Mouse (Mus musculus) ovary, postnatal 14 days (tissue): ENCODE measurements around the gene Gale.
"Not testable (repeated sequence)": the region's sequence is repeated elsewhere in the genome, so short reads cannot be mapped to it uniquely, and the experiment has no call there.

Experiments used
- DNase-seq: peaks from one replicate; pipeline ENCODE4 v3.0.0; 2022; ENCODE audit warnings: low spot score

The Gale gene

GRCm38 (mm10) chr4:135963457-135964193 is at the start of gene Gale:
Gene Gale (plus strand): TSS chr4:135963727.
- DNase-seq, result peak; percentile 83

- DNase-seq, result no peak
These were observed 44.8 kb upstream of the Gale start for GRCm38 (mm10) chr4:135918635-135919279.

GRCm38 (mm10) chr4:135919280-135919639 is 44.3 kb upstream of the Gale start:
- DNase-seq, result no peak

GRCm38 (mm10) chr4:135920304-135921241 is 43.0 kb upstream of the Gale start, which contains the start of gene Fuca1:
Gene Fuca1 (plus strand): TSS chr4:135920735.
- DNase-seq, result peak; percentile 95

- DNase-seq, result peak; percentile 25
These were observed 42.0 kb upstream of the Gale start for GRCm38 (mm10) chr4:135921257-135922120.

GRCm38 (mm10) chr4:135922190-135922589 is 41.3 kb upstream of the Gale start:
- no peak for DNase-seq

GRCm38 (mm10) chr4:135924418-135924817 is 39.1 kb upstream of the Gale start:
- DNase-seq, result no peak

- DNase-seq, result no peak
These were observed 38.2 kb upstream of the Gale start for GRCm38 (mm10) chr4:135925341-135925740.

GRCm38 (mm10) chr4:135926195-135926808 is 37.2 kb upstream of the Gale start:
- DNase-seq, result no peak

- DNase-seq, result no peak
These were observed 36.7 kb upstream of the Gale start for GRCm38 (mm10) chr4:135926861-135927260.

GRCm38 (mm10) chr4:135928376-135928775 is 35.2 kb upstream of the Gale start:
- no peak for DNase-seq

- no peak for DNase-seq
These were observed 34.1 kb upstream of the Gale start for GRCm38 (mm10) chr4:135929405-135929804.

GRCm38 (mm10) chr4:135929828-135930227 is 33.7 kb upstream of the Gale start:
- no peak for DNase-seq

GRCm38 (mm10) chr4:135930239-135930638 is 33.3 kb upstream of the Gale start:
- DNase-seq, result no peak

GRCm38 (mm10) chr4:135931832-135932231 is 31.7 kb upstream of the Gale start:
- no peak for DNase-seq

GRCm38 (mm10) chr4:135934708-135935500 is 28.6 kb upstream of the Gale start:
- no peak for DNase-seq

GRCm38 (mm10) chr4:135935502-135935901 is 28.0 kb upstream of the Gale start:
- no peak for DNase-seq

- DNase-seq, result no peak
These were observed 24.7 kb upstream of the Gale start for GRCm38 (mm10) chr4:135938858-135939257.

- DNase-seq, result not testable (repeated sequence)
These were observed 22.5 kb upstream of the Gale start for GRCm38 (mm10) chr4:135941026-135941425.

- DNase-seq, result no peak
These were observed 21.3 kb upstream of the Gale start for GRCm38 (mm10) chr4:135942193-135942592.
